Mouse (Mus musculus): Measurements from ENCODE around the gene Tmem117.

Gene Tmem117

DNA sequence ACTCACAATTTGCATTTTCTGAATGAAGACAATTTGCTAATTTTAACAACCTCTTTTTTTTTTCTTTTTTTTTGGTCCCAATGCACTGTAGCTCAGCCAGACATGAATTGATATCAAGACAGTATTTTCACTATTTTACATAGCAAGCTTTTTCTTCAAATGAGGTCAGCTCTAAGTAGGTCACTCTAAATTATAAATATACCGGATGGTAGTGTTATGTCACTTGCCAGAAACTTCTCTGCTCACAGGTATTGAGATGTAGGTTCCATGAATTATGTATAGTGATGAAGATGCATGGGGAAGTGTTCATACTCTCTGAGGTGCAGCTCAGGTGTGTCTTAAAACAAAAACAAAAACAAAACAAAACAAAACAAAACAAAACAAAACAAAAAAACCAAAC lies 264.2 kb downstream of the Tmem117 start:
- DNase-seq (ENCODE audit: low spot score), result no peak

DNA sequence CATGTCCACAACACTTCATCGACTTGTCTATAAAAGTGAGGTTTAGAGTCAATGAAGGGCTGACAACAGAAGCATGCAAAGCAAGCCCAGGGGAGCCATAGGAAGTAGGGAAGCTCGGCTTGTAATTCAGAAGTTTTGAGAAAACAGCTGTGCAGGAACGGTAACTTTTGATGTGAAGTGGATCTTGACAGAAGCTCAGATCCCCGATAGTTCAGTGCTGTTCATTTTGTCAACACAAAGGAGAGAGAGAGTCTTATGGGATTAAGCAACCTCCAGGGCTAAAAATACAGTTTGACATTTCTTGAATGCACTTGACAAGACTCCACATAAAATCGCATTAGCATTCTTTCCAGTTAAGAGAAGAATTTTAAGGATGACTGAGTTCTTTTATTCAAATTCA lies 265.1 kb downstream of the Tmem117 start:
- no peak for DNase-seq (ENCODE audit: low spot score)

DNA sequence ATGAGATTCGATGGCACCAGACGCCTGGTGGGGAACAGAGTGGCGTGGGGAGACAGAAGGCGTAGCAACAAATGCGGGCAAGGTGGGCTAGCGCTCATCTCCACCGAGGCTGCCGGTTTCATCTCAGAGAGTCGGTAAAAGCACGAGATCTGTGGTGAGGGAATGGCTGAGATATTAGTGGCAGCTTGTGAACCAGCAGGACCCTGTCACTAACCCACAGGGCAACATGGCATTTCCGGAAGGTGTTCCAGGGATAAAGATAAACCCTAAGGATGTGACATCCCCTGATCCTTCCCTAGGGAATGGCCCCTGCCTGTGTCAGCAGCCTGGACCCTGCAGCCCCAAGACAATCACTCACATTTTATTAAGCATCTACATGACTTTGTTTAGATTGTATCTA lies 266.6 kb downstream of the Tmem117 start:
- no peak for DNase-seq (ENCODE audit: low spot score)

DNA sequence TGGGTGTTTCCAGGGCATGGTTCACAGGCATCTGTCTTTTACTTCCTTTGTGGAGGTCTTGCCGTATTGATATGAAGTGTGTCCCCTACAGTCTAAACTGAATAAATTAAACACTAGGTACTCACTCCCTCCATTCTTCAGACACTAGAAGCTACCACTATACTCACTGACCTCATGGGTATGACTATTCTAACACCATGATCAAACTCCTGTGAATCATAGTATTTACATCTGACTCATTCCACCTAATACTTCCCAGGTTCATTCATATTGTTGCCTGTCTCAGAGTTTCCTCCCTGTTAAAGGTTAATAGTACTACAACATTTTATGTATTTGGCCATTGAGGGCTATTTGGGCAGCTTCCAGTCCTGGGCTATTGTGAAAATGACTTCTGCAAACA lies 274.2 kb downstream of the Tmem117 start:
- no peak for DNase-seq (ENCODE audit: low spot score)

DNA sequence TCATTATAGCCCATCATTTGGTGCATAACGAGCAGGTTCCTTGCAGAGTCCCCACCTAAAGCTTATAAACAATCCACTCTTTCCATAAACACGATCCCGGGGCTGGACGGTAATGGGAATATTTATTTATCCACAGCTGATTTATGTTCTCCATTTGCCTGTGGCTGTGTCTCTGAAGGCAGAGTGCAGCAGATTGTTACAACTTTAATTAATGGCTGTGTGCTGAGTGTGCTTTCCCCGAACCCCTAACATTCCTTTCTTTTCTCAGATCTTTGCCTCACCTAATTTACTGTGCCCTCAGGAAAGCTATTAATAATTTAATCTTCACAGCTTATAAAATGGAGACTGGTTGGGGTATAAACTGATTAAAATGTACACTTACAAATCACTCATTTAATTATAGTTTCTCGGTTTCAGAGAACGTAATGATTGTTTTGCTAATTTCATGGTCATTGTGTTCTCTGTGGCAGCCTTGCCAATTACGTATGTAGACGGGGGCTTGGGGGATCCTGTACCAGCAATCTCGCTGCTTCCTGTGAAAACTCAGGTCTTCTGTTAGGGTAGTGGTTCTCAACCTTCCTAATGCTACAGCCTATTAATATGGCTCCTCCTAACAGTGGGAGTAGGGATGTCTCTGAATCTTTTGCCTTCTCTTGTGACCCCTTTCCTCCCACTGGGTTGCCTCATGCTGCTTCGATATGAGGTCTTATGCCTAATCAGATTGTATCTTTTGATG lies 275.8 kb downstream of the Tmem117 start:
- DNase-seq (ENCODE audit: low spot score), result no peak

DNA sequence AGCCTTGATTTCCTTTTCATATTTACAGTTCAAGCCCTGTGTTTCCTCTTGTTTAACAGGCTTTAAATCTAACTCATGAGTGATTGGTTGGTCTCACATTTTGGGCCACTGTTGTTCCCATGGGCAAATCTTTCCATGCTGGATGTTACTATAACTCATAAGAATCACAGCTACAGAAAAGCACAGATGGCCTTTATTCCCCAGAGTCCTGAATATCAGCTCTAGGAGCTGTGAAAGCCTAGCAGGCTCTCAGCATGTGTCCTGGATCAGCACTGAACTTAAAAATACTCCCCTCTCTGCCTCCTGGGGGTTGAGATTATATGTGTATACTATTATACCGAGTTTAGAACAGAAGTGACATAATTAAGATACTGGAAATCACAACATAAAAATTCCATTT lies 292.6 kb downstream of the Tmem117 start:
- no peak for DNase-seq (ENCODE audit: low spot score)

DNA sequence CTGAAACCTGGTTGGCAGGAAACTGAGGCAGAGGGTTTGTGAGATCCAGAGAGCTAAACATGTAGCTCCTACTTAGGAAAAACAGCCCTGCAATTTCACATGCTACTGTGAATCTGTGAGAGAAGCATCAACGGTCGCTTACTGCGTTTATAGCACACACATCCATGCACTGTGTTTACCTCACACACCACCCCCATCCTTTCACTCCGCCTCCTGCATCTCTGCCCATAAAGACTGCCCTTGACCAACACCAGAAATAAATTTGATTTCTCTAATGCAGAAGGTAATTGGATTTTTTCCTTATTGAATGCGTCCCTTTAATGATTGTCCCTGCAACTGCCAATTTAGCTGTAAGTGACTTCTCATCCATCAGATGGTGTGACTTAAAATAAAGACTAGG lies 299.0 kb downstream of the Tmem117 start:
- no peak for DNase-seq (ENCODE audit: low spot score)

DNA sequence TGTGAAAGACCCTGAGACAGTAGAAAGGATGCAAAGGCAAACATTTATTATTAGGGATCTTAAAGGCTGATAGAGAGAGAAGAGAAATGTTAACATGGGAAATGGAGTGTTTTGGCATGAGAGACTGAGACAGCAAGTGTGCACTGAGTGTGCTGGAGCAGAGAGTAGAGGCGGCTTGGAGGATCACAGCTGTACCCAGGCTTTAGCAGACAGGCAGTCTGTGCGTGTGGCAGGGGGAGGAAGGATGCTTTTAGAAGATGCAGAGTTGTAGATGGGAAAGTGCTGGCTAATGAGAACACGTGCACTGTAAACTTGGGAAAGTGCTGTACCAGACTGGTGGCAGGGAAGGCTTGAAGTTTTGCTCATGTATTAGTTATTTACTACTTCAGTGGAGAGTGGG lies 301.7 kb downstream of the Tmem117 start:
- no peak for DNase-seq (ENCODE audit: low spot score)

DNA sequence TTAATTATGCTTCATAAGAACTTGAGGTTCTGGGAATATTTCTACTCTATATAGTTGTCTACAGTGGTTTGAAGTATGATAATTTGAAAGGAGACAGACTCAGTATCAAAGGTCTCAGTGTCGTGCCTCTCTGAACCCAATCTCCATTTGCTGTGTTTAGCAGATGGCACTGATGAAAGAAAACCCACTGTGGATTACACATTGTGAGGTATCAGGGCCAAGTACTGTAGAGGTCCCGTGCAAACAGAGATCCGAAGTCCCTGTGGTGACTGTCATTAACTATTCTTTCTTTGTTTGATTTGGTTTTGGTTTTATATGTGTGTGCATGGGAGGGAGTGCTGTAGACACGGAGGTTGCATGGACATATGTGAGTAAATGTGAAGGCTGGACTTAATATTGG lies 304.0 kb downstream of the Tmem117 start:
- DNase-seq (ENCODE audit: low spot score), result no peak

DNA sequence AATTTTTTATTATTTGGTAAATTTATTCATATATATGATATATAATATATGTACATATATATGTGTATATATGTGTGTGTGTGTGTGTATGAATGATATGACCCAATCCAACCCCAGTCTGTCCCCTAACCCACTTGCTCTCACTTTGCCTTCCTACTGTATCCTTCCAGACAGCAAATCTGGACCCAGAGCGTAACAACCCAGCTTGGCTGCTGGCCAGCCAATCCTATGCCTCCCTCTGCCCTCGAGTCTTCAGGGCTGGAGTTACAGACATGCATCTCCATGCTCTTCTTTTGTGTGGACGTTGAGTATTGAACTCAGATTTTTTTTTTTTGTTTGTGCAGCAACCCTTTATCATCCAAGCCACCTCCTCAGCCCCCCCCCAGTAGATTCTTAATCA lies 304.4 kb downstream of the Tmem117 start:
- DNase-seq (ENCODE audit: low spot score), result no peak

DNA sequence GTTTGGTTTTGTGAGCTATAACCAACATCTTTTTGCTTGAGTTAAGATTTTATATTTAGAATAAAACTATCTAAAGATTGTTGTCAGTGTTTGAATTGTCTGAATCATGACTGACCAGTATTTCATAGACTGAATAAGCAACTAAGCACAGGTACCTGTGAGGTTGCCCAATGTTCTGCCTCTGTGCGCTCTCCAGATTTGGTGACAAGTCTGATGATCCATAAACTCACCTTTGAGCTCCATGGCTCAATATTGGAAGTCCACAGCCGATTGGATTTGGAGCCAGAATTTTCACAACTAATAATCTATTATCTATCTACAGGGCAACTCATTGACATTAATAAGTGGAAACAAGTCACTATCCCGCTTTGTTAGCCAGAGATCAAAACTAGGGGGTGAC lies 312.9 kb downstream of the Tmem117 start:
- no peak for DNase-seq (ENCODE audit: low spot score)

DNA sequence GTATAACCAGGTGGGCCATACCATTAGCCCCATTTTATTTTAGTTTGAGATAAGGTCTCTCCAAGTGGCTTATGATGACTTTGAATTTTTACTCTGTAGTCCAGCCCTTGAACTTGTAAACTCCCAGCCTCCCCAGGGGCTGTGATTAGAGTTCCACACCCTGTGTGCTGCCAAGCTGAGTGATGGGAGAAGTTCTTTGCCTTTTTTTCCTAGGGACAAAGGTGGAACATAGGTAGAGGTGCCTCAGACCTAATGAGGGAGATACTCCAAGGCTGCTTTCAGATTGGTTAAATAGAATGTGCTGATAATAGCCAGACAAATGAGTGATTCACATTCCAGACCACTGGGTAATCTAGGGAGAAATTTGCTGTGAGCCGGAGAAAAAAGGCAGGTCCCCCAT lies 313.4 kb downstream of the Tmem117 start:
- no peak for DNase-seq (ENCODE audit: low spot score)

DNA sequence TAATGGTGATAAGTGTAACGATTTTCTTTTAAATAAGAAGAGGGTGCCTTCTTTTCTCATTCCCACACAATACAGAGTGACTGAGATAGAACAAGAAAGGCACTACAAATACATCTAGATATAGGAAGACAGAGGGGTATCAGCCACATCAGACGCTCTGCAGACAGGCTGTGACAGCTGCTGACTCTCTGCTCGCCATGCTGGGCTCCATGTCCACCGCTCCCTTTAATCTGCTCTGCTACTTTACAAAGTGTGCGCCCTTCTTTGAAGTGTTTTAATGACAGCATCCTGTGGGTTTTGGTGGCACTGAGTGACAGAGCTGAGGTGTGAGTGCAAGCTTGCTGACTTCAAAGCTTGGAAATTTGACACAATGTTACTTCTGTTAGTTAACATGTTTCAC lies 314.9 kb downstream of the Tmem117 start:
- DNase-seq (ENCODE audit: low spot score), result no peak

DNA sequence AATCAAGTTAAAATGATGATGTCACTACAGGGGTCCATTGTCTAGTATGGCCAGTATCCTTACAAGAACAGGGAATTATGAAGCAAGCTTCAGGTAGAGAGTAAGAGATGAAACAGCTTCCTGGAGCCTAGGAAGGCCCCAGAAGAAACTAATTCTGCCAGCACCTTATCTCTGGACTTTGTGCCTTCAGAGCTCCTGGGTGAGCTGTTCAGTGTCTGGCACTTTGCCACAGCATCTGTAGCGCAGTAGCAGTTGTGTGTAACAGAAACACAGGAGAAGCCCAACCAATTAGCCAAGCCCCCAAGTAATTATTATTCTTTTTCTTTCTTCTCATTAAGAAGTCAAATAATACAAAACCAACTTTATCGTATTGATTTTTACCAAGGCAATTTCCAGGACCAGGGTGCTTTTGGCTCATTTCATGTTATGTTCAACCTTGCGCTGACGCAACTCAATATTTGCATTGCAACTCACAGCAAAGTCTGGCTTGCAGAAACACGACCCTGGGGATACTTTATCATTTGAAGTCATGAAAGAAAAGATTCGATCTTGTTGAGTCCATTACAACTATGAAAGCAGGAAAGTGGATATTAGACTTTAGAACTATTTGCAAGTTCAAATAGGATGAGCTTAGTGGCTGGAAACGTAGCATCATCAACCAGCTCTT lies 322.5 kb downstream of the Tmem117 start:
- DNase-seq (ENCODE audit: low spot score), result no peak

DNA sequence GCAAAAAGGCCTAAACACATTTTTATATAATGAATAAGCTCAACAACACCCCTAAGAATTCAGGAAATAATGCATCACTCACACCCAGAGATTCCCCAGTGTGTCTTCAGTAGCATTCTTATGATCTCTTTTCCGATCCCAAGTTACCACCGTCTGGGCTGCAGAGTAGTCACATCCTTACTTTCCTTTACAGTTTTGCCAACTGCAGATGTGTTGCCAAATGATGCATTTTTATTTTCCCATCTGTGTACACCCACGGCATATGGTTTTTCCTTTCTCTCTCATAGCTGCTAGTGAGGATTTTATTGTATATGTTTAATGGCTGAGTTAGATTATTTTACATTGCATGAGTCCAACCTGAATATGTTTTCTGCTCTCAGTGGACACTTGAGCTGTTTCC lies 327.7 kb downstream of the Tmem117 start:
- DNase-seq (ENCODE audit: low spot score), result no peak

DNA sequence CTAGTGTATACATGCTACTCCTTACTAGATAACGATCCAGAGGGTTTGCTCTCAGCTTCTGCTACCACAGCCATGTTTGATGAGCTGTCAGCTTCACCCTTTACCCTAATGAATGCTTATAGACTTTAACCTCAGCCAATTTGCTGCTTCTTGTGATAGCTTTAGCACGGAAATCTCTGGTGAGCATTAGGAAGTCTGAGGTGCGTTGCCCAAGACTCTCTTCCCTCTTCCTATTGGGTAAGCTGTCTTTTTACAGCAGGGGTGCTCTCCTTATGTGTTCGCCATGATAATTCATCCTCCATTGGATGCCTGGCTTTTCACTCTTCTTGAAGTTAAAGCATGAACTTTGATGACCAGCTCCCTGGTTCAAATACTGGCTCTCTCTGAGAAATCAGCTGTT lies 328.2 kb downstream of the Tmem117 start:
- no peak for DNase-seq (ENCODE audit: low spot score)

DNA sequence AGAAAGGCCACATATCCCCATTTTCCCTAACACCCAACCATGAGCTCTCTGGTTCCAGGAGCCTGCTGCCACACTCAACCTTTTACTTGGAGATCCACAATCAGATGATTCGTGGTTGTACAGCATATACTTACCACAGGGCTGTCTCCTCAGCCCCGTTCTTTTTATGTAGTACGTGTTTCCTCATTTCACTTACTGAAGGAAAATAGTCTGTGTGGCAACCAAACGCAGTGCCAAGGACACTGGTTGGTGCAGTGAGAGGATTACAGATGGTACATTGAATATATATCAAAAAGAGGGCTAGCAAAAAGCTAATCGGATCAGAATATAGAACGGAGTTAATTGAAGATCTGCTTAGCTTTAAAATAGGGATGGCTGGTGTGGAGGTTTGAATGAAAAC lies 338.0 kb downstream of the Tmem117 start:
- DNase-seq (ENCODE audit: low spot score), result no peak

DNA sequence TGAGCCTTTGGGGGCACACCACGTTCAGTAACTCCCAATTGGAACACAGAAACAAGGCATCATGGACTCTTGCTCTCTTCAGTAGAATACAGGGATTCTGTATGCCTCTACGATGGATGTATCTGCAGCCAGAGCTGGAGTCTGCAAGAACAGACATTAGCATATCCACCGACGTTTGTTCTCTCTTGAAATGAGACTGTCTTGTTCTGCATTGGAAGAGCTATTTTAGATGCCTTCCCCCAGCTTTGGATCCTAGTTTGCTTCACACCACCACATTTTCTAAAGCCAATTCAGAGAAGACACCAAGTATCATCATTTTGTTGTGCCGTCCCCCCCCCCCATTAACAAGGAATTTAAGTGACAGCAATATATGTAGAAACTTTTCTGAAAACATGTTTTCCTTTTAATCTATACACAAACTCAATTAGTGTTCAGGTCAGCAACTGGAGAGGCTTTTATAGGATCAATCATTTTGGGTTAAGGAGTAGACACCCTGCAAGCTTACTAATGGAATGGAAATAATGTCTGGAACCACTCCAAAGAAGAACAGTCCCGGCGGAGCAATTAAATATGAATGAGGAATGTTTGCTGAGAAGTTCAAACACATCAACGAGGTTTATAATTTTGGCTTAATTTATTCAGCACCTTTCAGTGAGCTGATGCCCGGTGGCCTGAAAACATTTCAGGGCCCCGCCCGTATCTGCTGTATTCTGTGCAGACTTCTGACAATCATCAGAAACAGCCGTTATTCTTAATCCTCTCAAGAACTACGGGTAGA lies 339.6 kb downstream of the Tmem117 start:
- DNase-seq (ENCODE audit: low spot score), result no peak

DNA sequence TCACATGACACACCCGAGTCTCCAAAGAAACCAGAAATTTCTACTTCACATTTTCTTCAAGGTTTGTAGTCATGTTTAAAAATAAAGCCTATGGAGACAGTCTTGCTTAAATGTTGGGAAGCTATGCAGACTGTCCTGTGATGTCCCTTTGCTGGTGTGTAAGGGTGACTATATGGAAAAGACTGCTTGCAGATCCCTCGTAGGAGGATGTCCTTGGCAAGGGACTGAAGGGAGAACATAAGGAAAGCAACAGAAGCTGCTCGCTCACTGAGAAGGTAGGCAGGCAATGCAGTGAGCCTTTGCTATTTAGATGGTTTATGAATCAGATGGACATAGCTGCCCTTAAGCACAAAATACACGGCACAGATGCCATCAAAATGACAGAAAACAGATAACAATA lies 352.8 kb downstream of the Tmem117 start:
- no peak for DNase-seq (ENCODE audit: low spot score)

DNA sequence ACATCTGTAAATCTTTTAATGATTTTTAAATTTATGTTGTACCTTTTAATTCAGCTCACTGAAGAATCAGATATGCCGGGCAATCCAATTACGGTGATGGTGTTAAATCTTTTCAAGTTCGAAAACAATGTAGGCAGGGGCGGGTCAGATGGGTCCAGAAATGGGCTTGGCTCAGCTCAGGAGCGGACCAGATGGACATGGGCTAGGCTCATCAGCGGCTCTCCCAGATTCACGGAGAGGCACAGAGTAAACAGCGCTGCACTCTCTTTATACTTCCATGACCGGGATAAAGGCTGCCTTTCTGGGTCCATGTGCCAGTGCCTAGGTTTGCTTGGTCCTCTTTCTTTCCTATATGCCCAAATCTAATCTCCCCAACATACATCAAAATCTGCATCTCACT lies 366.3 kb downstream of the Tmem117 start:
- DNase-seq (ENCODE audit: low spot score), result no peak

DNA sequence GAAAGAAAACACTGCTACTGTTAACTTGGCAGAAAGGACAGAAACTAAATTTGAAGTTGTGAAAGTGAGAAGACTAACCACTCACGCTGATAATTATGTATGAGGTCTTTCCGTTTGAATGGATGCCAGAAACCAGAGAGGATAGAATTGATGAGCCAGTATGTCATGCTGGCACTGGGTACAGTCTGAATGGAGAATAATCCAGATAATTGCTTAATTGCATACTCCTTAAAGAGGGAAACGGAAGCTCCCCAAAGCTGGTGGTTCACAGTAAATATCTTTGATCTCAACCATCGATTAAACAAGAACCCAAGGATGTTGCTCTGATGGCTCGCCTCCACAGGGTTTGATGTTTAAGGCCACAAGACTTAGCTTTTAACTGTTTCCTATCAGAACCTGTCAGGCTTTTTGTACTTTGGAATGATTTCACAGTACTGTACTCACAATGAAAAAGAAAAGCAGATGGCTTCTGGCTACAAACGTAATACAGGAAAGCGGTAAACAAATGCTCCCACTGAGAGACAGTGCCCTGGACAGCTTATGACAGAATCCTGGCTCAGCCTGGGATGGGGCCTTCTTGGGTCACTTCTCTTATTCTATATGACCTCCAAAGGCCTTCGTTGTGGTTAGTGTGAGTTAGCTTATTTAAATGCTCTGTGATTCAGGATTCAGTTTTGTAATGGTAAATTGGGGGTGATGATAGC lies 376.2 kb downstream of the Tmem117 start:
- no peak for DNase-seq (ENCODE audit: low spot score)

DNA sequence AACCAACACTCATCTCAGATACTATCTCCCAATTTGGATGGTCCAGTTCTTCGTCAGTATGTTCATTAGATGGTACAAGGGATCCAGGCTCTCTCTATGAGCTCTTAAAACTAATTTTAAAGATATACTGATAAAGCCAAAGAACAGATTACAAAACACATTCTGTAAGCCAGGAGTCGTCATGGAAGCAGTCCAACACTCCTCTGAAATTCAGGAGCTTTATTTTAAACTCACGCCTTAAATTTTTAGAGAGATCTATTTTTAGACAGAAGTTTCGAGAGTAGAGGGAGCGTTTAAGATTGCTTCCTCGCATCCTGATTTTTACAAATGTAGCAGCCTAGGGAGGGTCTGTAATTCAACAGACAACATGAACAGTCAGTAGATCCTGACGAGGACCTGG lies 393.2 kb downstream of the Tmem117 start:
- no peak for DNase-seq (ENCODE audit: low spot score)

DNA sequence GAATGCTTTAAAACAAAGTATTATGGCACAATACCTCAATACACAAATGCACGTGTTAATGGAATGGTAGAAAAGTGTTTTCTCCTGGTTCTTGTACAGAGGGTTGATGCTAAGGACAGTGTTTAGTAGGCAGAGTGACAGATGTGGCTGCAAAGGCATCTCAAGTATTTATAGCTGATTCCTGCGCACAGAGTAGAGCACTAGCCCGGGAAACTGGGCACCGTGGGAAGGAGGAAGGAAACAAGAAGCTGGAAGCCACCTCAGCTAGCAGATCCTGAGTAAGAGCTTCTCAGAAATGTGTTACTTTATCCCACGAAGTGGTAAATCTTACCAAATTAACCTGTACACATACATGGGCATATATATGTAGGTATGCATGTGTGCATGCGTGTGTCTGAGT lies 395.4 kb downstream of the Tmem117 start:
- no peak for DNase-seq (ENCODE audit: low spot score)

Data from embryo, embryonic 10.5 days (tissue).